Mouse (Mus musculus) ES-E14 (cell line): Measurements from ENCODE around the gene Olfr1412. TPM values are rescaled to one million over a fixed set of nuclear protein-coding genes. Genes with fewer than 3 reads are reported as not detected.

Experiments
- DNase-seq: peaks from one replicate; pipeline ENCODE4 v3.0.0-alpha.2; 2013; ENCODE audit warnings: low read depth, low spot score
- H3K27ac ChIP-seq: 2 replicates; pipeline ENCODE4 v1.5.1; 2012; ENCODE audit warnings: low read depth, mild to moderate bottlenecking, low read length, moderate library complexity, mixed read lengths; ENCODE audit not compliant: poor library complexity, insufficient read depth, severe bottlenecking
- H3K36me3 ChIP-seq: 2 replicates; pipeline ENCODE4 v1.6.1; 2012; ENCODE audit warnings: mild to moderate bottlenecking, low read length, moderate library complexity, mixed read lengths; ENCODE audit not compliant: control insufficient read depth, poor library complexity, insufficient read depth, severe bottlenecking
- H3K4me1 ChIP-seq, 2 experiments: fragments of 150-350 bp in 1 of 2; sonication (generic) in 1 of 2; 2 replicates each; pipeline ENCODE4 v1.6.1; 2012; ENCODE audit warnings: low read length in 2 of 2, mild to moderate bottlenecking in 1 of 2, mixed read lengths in 1 of 2; ENCODE audit not compliant: control insufficient read depth in 2 of 2, insufficient read depth in 2 of 2, poor library complexity in 1 of 2
- H3K4me3 ChIP-seq, 2 experiments: fragments of 150-350 bp in 1 of 2; sonication (generic) in 1 of 2; 2 replicates each; pipeline ENCODE4 v1.5.1; 2012; ENCODE audit warnings: low read length in 2 of 2, low read depth in 1 of 2, mild to moderate bottlenecking in 1 of 2, mixed read lengths in 1 of 2; ENCODE audit not compliant: insufficient read depth in 1 of 2, poor library complexity in 1 of 2, severe bottlenecking in 1 of 2
- H3K9ac ChIP-seq: 2 replicates; pipeline ENCODE4 v1.6.1; 2012; ENCODE audit warnings: low read depth, mild to moderate bottlenecking, low read length, mixed read lengths; ENCODE audit not compliant: poor library complexity, insufficient read depth, severe bottlenecking
- H3K9me3 ChIP-seq: fragments of 150-350 bp; sonication (generic); 2 replicates; pipeline ENCODE4 v1.6.1; 2012; ENCODE audit warnings: low read depth, mild to moderate bottlenecking, low read length; ENCODE audit not compliant: control insufficient read depth, insufficient read depth
- CHD2 ChIP-seq: IDR thresholded peaks from 2 replicates; pipeline ENCODE4 v1.6.1; 2014; ENCODE audit warnings: mild to moderate bottlenecking, low read depth, low read length, inconsistent platforms
- HCFC1 ChIP-seq: IDR thresholded peaks from 2 replicates; pipeline ENCODE4 v1.6.1; 2012; ENCODE audit warnings: low read length, inconsistent platforms, borderline replicate concordance; ENCODE audit not compliant: insufficient read depth
- MAFK ChIP-seq: IDR thresholded peaks from 2 replicates; pipeline ENCODE4 v1.6.1; 2014; ENCODE audit warnings: mild to moderate bottlenecking, low read depth, low read length, inconsistent platforms; ENCODE audit not compliant: insufficient read depth
- ZC3H11A ChIP-seq: IDR thresholded peaks from 2 replicates; pipeline ENCODE4 v1.6.1; 2012; ENCODE audit warnings: low read depth, mild to moderate bottlenecking, inconsistent platforms, low read length, borderline replicate concordance
- ZNF384 ChIP-seq: IDR thresholded peaks from 2 replicates; pipeline ENCODE4 v1.6.1; 2012; ENCODE audit warnings: low read depth, low read length, inconsistent platforms
- in situ Hi-C, 2 experiments: fragments of 600-800 bp; cut with MboI; formaldehyde crosslinking; loops; one replicate each; pipeline ENCODE4 v1.15.1; 2025; ENCODE audit warnings: low sequenced_read_pairs in 2 of 2, inconsistent platforms in 1 of 2; ENCODE audit not compliant: unreplicated experiment in 2 of 2
- total RNA-seq: library from RNA; depleted of rRNA; stranded (reverse); fragments of 300-350 nt; gene quantifications from 2 replicates; pipeline ENCODE4 v1.2.3, GENCODE M21; 2012; rRNA removed

The Olfr1412 gene
- not detected in 2 replicates for total RNA-seq

- H3K9ac ChIP-seq = no peak within 1 kb of the TSS
- H3K27ac ChIP-seq = no peak within 1 kb of the TSS
- TF ChIP-seq MAFK (no peak), ZC3H11A (no peak), ZNF384 (no peak), HCFC1 (no peak), CHD2 (no peak)
- DNase-seq = no peak
- H3K4me1 ChIP-seq = no peaks in the 10 kb centered on the region
- H3K4me3 ChIP-seq = no peak within 1 kb of the TSS
- no peaks in the 10 kb centered on the region for H3K36me3 ChIP-seq
- in situ Hi-C loops = no loop called here
- H3K9me3 ChIP-seq = no peaks in the 10 kb centered on the region
Observed at GRCm38 (mm10) chr1:92585479-92585878, at the start of gene Olfr1412. Olfr1412 (plus strand) TSS chr1:92585779.

GRCm38 (mm10) chr1:92536972-92537371, 48.6 kb upstream of the Olfr1412 start:
- in situ Hi-C loops = no loop called here
- no peak overlapping the region for H3K4me3 ChIP-seq

GRCm38 (mm10) chr1:92539071-92539470, 46.5 kb upstream of the Olfr1412 start:
- H3K36me3 ChIP-seq = no peaks in the 10 kb centered on the region
- H3K9me3 ChIP-seq = no peaks in the 10 kb centered on the region
- H3K4me1 ChIP-seq = no peaks in the 10 kb centered on the region
- no peak overlapping the region for H3K4me3 ChIP-seq
- H3K9ac ChIP-seq = no peak overlapping the region
- DNase-seq = no peak
- H3K27ac ChIP-seq = no peak overlapping the region
- TF ChIP-seq CHD2 (no peak), MAFK (no peak), HCFC1 (no peak), ZNF384 (no peak), ZC3H11A (no peak)
- in situ Hi-C loops = no loop called here

More at GRCm38 (mm10) chr1:92536972-92537371, 48.6 kb upstream of the Olfr1412 start:
- H3K27ac ChIP-seq = no peak overlapping the region
- no peaks in the 10 kb centered on the region for H3K4me1 ChIP-seq
- no peaks in the 10 kb centered on the region for H3K9me3 ChIP-seq
- TF ChIP-seq MAFK (no peak), HCFC1 (no peak), ZNF384 (no peak), CHD2 (no peak)
- H3K36me3 ChIP-seq = no peaks in the 10 kb centered on the region
- H3K9ac ChIP-seq = no peak overlapping the region
- DNase-seq = no peak

- Histone ChIP-seq H3K4me3 (no peak overlapping the region), H3K4me1 (no peaks in the 10 kb centered on the region), H3K9me3 (no peaks in the 10 kb centered on the region), H3K9ac (no peak overlapping the region), H3K27ac (0 out of 2 replicates have a peak overlapping the region, but pooled peaks have one; percentile 22), H3K36me3 (no peaks in the 10 kb centered on the region)
- TF ChIP-seq HCFC1 = no peak
- no peak for TF ChIP-seq ZC3H11A
- no peak for TF ChIP-seq ZNF384
- TF ChIP-seq MAFK = no peak
- no peak for TF ChIP-seq CHD2
- in situ Hi-C loops = no loop called here
- DNase-seq = no peak
Observed at GRCm38 (mm10) chr1:92545929-92546328, 39.6 kb upstream of the Olfr1412 start.

- H3K4me3 ChIP-seq = no peak within 1 kb of the TSS
- no peak for DNase-seq
- in situ Hi-C loops = no loop called here
- H3K9me3 ChIP-seq = no peaks in the 10 kb centered on the region
- H3K36me3 ChIP-seq = no peaks in the 10 kb centered on the region
- H3K9ac ChIP-seq = no peak within 1 kb of the TSS
- H3K4me1 ChIP-seq = no peaks in the 10 kb centered on the region
- TF ChIP-seq HCFC1 (no peak), ZC3H11A (no peak), ZNF384 (no peak), CHD2 (no peak), MAFK (no peak)
- no peak within 1 kb of the TSS; the same call in 1 of the 2 replicates for H3K27ac ChIP-seq
Observed at GRCm38 (mm10) chr1:92571022-92571421, 14.6 kb upstream of the Olfr1412 start, which contains the start of gene Olfr1413. Olfr1413 (plus strand) TSS chr1:92571322.
